Mouse (Mus musculus) cerebellum, postnatal 4 days (tissue): Measurements from ENCODE around the gene Prdx2.

Experiments used
- DNase-seq, 2 experiments: peaks; one replicate each; pipeline ENCODE4 v3.0.0; 2022; ENCODE audit warnings: low spot score in 2 of 2, mixed read lengths in 1 of 2

Gene Prdx2

GRCm38 (mm10) chr8:84969241-84970134 lies at the start of gene Prdx2, which contains the start of the genes Gm49661 and Rnaseh2a:
Gene Prdx2 (plus strand): TSS chr8:84969587.
Gene Gm49661 (minus strand): TSS chr8:84969433.
Gene Rnaseh2a (minus strand): TSS chr8:84969767.
- peak in 1 of 2 experiments; percentile 78 for DNase-seq

DNA sequence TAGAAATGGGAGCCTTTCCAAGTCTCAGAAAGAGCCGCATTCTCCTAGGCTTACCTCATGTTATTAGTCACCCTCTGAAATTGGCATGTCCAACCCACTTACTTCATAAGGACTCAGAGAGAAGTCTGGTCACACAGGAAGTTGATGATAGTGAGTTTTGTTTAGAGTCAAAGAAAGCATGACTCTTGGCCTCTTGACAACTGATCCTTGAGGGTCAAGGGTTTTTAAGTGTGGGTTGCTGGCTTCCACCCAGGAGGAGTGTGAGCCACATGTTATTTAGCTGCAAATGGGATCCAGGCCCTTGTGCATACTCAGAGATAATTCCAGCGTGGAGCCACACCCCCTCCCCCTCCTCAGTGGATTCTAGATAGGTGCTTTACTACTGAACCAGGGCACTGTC lies 47.8 kb upstream of the Prdx2 start:
- no peak for DNase-seq

- no peak for DNase-seq
Measured at GRCm38 (mm10) chr8:84925557-84925956, 43.8 kb upstream of the Prdx2 start.

DNA sequence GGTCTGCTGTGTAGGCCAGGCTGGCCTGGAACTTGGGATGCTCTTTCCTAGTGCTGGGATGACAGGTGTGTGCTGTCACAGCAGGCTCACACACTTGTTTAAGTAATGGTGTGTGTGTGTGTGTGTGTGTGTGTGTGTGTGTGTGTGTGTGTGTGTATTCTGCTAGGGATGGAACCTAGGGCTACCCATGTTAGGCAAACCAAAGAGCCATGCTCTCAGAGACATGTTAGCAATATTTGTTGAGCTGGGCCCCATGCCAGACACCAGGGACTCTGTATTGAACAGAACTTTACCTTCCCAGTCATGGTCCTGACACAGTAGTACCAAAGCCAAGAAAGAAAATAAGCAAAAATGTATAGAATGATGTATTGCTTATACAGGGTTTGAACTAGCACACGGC lies 41.9 kb upstream of the Prdx2 start:
- no peak for DNase-seq

- peak in 1 of 2 experiments; percentile 84 for DNase-seq
Measured at GRCm38 (mm10) chr8:84928456-84929306, 40.7 kb upstream of the Prdx2 start.

GRCm38 (mm10) chr8:84930582-84930981 lies 38.8 kb upstream of the Prdx2 start:
- no peak for DNase-seq

GRCm38 (mm10) chr8:84933767-84934559 lies 35.4 kb upstream of the Prdx2 start:
- DNase-seq = no peak

DNA sequence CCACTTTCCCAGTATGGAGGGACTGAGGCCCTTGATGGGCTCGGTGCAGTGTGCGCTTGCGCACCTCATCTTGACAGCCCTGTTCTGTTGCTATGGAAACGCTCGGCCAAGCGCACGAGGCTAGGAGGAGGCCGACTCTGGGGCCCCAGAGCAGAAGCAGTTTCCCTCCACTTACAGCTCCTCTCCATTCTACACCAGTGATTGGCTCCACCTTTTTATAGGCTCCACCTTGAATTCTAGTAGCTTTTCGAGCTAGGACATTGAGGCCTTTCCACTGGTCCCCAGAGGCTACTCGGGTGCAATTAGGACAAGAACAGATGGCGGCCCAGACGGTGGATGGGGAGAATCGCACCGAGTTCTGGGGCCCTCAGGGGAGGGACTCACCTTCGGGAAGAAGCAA lies 34.5 kb upstream of the Prdx2 start:
- peak in 1 of 2 experiments; percentile 57 for DNase-seq

DNA sequence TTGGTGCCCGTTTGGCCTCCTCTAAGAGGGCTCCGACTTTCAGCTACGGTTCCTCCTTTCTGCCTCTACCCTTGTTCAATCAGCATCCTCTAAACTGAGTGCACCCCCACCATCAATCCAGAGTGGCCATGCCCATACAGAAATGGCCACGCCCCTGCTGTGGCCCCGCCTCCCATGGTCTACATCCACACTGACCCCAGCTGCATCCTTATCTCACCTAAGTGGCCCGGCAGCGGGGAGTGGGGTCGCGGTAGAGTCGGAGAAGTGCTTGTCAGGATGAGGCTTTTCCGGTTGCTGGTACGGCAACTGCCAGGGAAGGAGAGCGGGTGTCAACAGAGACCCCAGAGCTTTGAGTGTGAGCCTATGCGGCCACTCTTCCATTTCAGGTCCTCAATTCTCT lies 33.9 kb upstream of the Prdx2 start:
- no peak for DNase-seq

DNA sequence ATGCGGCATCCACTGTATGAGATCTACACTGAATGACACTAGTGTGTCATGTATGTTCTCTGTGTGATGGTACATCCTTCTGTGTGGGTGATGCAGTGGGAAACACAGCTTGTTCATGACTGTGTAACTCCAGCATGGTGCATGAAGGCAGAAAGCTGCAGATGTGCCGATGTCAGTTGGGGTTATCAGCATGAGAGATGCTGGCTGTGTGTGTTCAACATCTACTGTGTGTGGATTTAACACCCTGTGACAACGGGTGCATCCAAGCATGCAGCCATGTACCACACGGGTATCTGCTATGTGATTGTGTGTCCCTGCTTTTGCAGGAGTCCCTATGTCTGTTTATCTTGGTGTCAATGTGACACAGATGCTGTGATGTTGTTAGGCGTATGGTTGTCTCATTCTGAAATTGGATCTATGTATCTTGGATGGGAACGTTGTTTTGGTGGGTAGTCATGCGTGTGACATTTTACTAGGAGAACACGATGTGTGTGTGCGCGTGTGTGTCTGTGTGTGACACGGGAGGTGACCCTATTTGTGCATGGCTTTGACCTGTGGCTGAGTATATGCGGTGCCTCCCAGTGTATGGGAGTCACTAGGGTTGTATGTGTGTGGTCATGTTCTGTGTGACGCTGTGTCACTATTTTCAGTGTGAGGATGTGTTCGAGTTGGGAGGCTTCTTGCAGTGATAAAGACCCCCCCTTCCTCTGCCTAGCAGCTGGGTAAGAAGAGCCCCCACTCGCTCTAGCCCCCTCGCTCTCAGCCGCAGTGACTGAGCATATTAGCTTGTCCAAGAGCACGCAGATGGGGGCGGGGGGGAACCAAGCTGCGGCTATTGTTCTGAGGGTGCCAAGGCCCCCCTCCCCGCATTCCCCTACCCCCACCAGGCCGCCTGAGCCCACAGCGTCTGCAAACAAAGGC lies 33.1 kb upstream of the Prdx2 start:
- no peak for DNase-seq

GRCm38 (mm10) chr8:84936962-84937546 lies 32.3 kb upstream of the Prdx2 start, which contains the start of gene Mast1:
Gene Mast1 (minus strand): TSS chr8:84937359.
- peak; percentile 68 to 85 for DNase-seq

GRCm38 (mm10) chr8:84937620-84938485 lies 31.5 kb upstream of the Prdx2 start:
- no peak for DNase-seq

- DNase-seq = no peak
Measured at GRCm38 (mm10) chr8:84943699-84944098, 25.7 kb upstream of the Prdx2 start.

- DNase-seq = peak in 1 of 2 experiments; percentile 48
Measured at GRCm38 (mm10) chr8:84944478-84945160, 24.8 kb upstream of the Prdx2 start.

- peak in 1 of 2 experiments; percentile 34 for DNase-seq
Measured at GRCm38 (mm10) chr8:84945235-84945632, 24.2 kb upstream of the Prdx2 start.

DNA sequence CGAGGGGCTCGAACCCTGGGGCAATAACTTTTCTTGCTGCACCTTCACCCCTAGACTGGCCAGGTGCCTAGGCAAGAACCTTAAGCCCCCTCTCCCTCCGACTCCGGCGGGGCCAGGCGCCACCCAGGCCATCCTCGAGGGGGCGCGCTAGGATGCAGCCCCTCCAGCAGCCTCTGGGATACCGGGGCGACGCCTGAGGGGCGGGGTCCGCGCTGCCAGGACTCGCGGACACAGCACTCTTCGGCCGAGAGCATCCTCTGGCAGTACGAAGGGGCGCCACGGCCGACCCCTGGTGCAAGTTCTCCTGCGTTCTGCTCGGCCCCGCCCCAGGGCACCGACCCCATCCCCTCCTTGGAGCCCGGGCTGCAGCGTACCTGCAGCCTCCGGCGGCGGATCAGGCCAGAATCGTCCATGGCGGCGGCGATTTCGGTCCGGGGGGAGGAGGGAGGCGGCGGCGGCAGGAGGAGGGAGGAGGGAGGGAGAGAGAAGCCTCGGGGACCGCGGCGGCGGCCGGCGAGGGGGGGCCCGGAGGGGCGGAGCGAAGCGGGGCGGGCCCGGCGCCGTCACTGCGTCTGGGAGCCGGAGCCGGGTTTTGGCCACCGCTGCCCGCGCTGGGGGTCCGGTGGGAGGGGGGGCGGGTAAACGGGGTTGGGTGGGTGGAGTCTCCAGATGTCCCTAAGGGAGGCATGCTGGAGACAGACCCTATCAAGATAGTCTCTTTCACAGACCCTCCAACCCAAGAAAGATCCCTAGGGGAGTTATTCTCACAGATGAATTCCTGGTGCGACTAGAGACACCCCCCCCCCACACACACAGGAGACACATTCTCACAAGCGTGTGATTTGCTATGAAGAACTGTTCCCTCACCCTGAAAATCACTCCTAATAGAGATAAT lies 23.5 kb upstream of the Prdx2 start:
- DNase-seq = peak in 1 of 2 experiments; percentile 74

DNA sequence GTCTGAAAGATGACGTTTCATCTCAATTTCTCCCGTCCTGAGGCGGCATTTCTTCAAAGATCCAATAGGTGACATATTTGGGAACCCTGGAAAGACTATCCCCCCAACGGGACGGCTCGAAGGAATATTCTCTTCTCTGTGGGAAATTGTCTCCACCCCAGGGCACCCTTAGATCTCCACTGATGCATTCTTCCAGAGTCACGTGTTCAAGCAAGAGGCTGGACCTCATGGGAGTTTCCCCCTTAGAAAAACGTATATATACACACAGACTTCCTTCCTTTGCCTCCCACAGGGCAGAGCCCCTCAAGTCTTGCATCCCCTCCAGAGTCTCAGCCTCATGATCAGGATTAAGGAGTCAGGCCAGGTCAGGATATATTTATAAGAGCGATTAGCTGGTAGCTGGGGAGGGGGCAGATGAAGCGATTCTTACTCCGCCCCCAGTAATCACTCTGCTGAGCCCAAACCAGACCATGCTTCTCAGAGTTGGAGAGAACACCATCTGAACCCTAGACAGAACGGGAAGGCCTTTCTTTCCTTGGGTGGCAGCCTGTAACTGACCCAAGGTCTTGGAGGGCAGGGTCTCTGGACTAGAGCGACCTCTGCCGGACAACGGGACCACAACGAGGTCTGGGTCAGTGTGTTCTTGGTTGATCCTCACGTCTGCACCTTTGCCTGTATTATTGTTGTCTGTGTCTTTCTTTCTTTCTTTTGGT lies 22.7 kb upstream of the Prdx2 start, which contains the start of gene Rtbdn:
Gene Rtbdn, plus strand, starts transcription at position 464 of the 713 bp plus-strand sequence.
- peak in 1 of 2 experiments; percentile 56 for DNase-seq
